Mouse (Mus musculus) forebrain, embryonic 11.5 days (tissue): Measurements from ENCODE around the gene Gimap4. TPM values are rescaled to one million over a fixed set of nuclear protein-coding genes. Genes with fewer than 3 reads are reported as not detected.

ENCODE experiments used
- ATAC-seq: fragments of 200-750 bp; cut with Nextera tagmentation; replicated peaks from 2 replicates; pipeline ENCODE4 v1.8.0; 2017; ENCODE audit warnings: moderate TSS enrichment; ENCODE audit not compliant: low FRiP score
- DNase-seq: peaks from one replicate; pipeline ENCODE4 v3.0.0-alpha.2; 2017; ENCODE audit warnings: low spot score
- H3K27ac ChIP-seq: fragments of 300-500 bp; sonication (generic); 2 replicates; pipeline ENCODE4 v1.5.1; 2014; ENCODE audit warnings: low read depth, low read length
- H3K27me3 ChIP-seq: fragments of 300-500 bp; sonication (generic); 2 replicates; pipeline ENCODE4 v1.6.1; 2014; ENCODE audit warnings: mild to moderate bottlenecking, low read length, mixed read lengths; ENCODE audit not compliant: control insufficient read depth, insufficient read depth
- H3K36me3 ChIP-seq: fragments of 300-500 bp; sonication (generic); 2 replicates; pipeline ENCODE4 v1.6.1; 2014; ENCODE audit warnings: mild to moderate bottlenecking, low read length, moderate library complexity, mixed read lengths; ENCODE audit not compliant: control insufficient read depth, insufficient read depth
- H3K4me1 ChIP-seq: fragments of 300-500 bp; sonication (generic); replicated peaks from 2 replicates; pipeline ENCODE4 v1.6.1; 2014; ENCODE audit warnings: low read length, mixed read lengths; ENCODE audit not compliant: control insufficient read depth, insufficient read depth
- H3K4me2 ChIP-seq: fragments of 300-500 bp; sonication (generic); 2 replicates; pipeline ENCODE4 v1.6.1; 2014; ENCODE audit warnings: low read depth, mild to moderate bottlenecking, low read length, moderate library complexity, mixed read lengths; ENCODE audit not compliant: severe bottlenecking
- H3K4me3 ChIP-seq: fragments of 300-500 bp; sonication (generic); 2 replicates; pipeline ENCODE4 v1.5.1; 2014; ENCODE audit warnings: low read depth, low read length
- H3K9ac ChIP-seq: fragments of 300-500 bp; sonication (generic); 2 replicates; pipeline ENCODE4 v1.6.1; 2014; ENCODE audit warnings: low read length
- H3K9me3 ChIP-seq: fragments of 300-500 bp; sonication (generic); 2 replicates; pipeline ENCODE4 v1.6.1; 2016; ENCODE audit warnings: low read length, mixed read lengths; ENCODE audit not compliant: control insufficient read depth
- WGBS: fragments of 180-500 bp; shearing (Covaris S2); extraction: QIAGEN DNeasy Blood & Tissue Kit; methylation state at CpG from one replicate; pipeline ENCODE4 v1.1.7; 2014; 5-methylcytosine and 5-hydroxymethylcytosine counted together
- polyA plus RNA-seq: library from polyadenylated mRNA; unstranded; fragments of >200 nt; fragmentation: Nextera tagmentation; extraction: Ambion mirVana; gene quantifications from 2 replicates; pipeline ENCODE4 v1.2.1, GENCODE M21; 2014

The Gimap4 gene
- polyA plus RNA-seq, 1 experiment from 2014 or later, result 4.5 TPM

GRCm38 (mm10) chr6:48685694-48686665 is 1.6 kb downstream of the Gimap4 start:
- H3K4me1 ChIP-seq, result no peaks in the 10 kb centered on the region
- no peak overlapping the region for H3K27ac ChIP-seq
- no peak overlapping the region for H3K4me2 ChIP-seq
- no peak for ATAC-seq
- 80% methylated on average over 7 of the region's 7 CpGs for WGBS
- H3K36me3 ChIP-seq, result no peaks in the 10 kb centered on the region
- no peak overlapping the region for H3K4me3 ChIP-seq
- no peak for DNase-seq
- no peaks in the 10 kb centered on the region for H3K27me3 ChIP-seq
- no peaks in the 10 kb centered on the region for H3K9me3 ChIP-seq
- no peak overlapping the region for H3K9ac ChIP-seq

- Histone ChIP-seq H3K27me3 (no peaks in the 10 kb centered on the region), H3K27ac (no peak overlapping the region), H3K9ac (no peak overlapping the region), H3K36me3 (no peaks in the 10 kb centered on the region), H3K4me1 (no peaks in the 10 kb centered on the region), H3K9me3 (no peaks in the 10 kb centered on the region), H3K4me2 (no peak overlapping the region), H3K4me3 (no peak overlapping the region)
- no peak for ATAC-seq
- no peak for DNase-seq
- WGBS, result 70% methylated on average over 2 of the region's 2 CpGs
These were observed 2.7 kb downstream of the Gimap4 start for GRCm38 (mm10) chr6:48687077-48687476.

GRCm38 (mm10) chr6:48689320-48689719 is 5.0 kb downstream of the Gimap4 start:
- no peak overlapping the region for H3K4me2 ChIP-seq
- H3K4me3 ChIP-seq, result no peak overlapping the region
- ATAC-seq (no peak), DNase-seq (no peak)
- H3K9ac ChIP-seq, result no peak overlapping the region
- H3K36me3 ChIP-seq, result no peaks in the 10 kb centered on the region
- no peak overlapping the region for H3K27ac ChIP-seq
- H3K4me1 ChIP-seq, result no peaks in the 10 kb centered on the region
- H3K9me3 ChIP-seq, result no peaks in the 10 kb centered on the region
- WGBS, result 78% methylated on average over 2 of the region's 2 CpGs
- no peaks in the 10 kb centered on the region for H3K27me3 ChIP-seq

- H3K36me3 ChIP-seq, result no peaks in the 10 kb centered on the region
- WGBS, result 94% methylated on average over 6 of the region's 6 CpGs
- no peaks in the 10 kb centered on the region for H3K9me3 ChIP-seq
- no peak overlapping the region for H3K9ac ChIP-seq
- H3K4me1 ChIP-seq, result no peaks in the 10 kb centered on the region
- DNase-seq (no peak), ATAC-seq (no peak)
- no peak overlapping the region for H3K27ac ChIP-seq
- H3K4me2 ChIP-seq, result no peak overlapping the region
- no peak overlapping the region for H3K4me3 ChIP-seq
- no peaks in the 10 kb centered on the region for H3K27me3 ChIP-seq
These were observed 8.6 kb downstream of the Gimap4 start for GRCm38 (mm10) chr6:48692962-48693361.

GRCm38 (mm10) chr6:48696830-48697554 is 12.6 kb downstream of the Gimap4 start:
- H3K4me1 ChIP-seq, result no peaks in the 10 kb centered on the region
- H3K27ac ChIP-seq, result no peak overlapping the region
- DNase-seq (no peak), ATAC-seq (no peak)
- H3K4me3 ChIP-seq, result no peak overlapping the region
- no peak overlapping the region for H3K4me2 ChIP-seq
- H3K9ac ChIP-seq, result no peak overlapping the region
- no peaks in the 10 kb centered on the region for H3K36me3 ChIP-seq
- H3K27me3 ChIP-seq, result no peaks in the 10 kb centered on the region
- H3K9me3 ChIP-seq, result no peaks in the 10 kb centered on the region
- WGBS, result 80% methylated on average over 4 of the region's 4 CpGs

- Histone ChIP-seq H3K9me3 (no peaks in the 10 kb centered on the region), H3K4me2 (no peak overlapping the region), H3K36me3 (no peaks in the 10 kb centered on the region), H3K27ac (no peak overlapping the region), H3K9ac (no peak overlapping the region), H3K27me3 (no peaks in the 10 kb centered on the region), H3K4me1 (no peaks in the 10 kb centered on the region), H3K4me3 (no peak overlapping the region)
- WGBS, result 21% methylated on average over 1 of the region's 1 CpGs
- ATAC-seq (no peak), DNase-seq (no peak)
These were observed 13.2 kb downstream of the Gimap4 start for GRCm38 (mm10) chr6:48697555-48697930.

- WGBS, result 81% methylated on average over 7 of the region's 7 CpGs
These were observed 13.9 kb downstream of the Gimap4 start for GRCm38 (mm10) chr6:48698066-48698856.

GRCm38 (mm10) chr6:48698888-48699287 is 14.5 kb downstream of the Gimap4 start:
- H3K27ac ChIP-seq, result no peak overlapping the region
- no peak overlapping the region for H3K4me3 ChIP-seq
- no peak overlapping the region for H3K4me2 ChIP-seq
- H3K9me3 ChIP-seq, result no peaks in the 10 kb centered on the region
- ATAC-seq (no peak), DNase-seq (no peak)
- H3K4me1 ChIP-seq, result no peaks in the 10 kb centered on the region
- H3K36me3 ChIP-seq, result no peaks in the 10 kb centered on the region
- H3K27me3 ChIP-seq, result no peaks in the 10 kb centered on the region
- WGBS, result 87% methylated on average over 3 of the region's 3 CpGs
- H3K9ac ChIP-seq, result no peak overlapping the region

More at GRCm38 (mm10) chr6:48698066-48698856, 13.9 kb downstream of the Gimap4 start:
- no peaks in the 10 kb centered on the region for H3K27me3 ChIP-seq
- no peak overlapping the region for H3K4me3 ChIP-seq
- no peaks in the 10 kb centered on the region for H3K9me3 ChIP-seq
- no peak overlapping the region for H3K27ac ChIP-seq
- H3K4me2 ChIP-seq, result no peak overlapping the region
- H3K36me3 ChIP-seq, result no peaks in the 10 kb centered on the region
- DNase-seq, result no peak
- H3K9ac ChIP-seq, result no peak overlapping the region
- ATAC-seq, result no peak
- H3K4me1 ChIP-seq, result no peaks in the 10 kb centered on the region
